Mouse (Mus musculus) small intestine, adult 2 months (tissue): ENCODE data around the gene Kbtbd12. TPM values are rescaled to one million over a fixed set of nuclear protein-coding genes. Genes with fewer than 3 reads are reported as not detected.

Experiments
- H3K27ac ChIP-seq: fragments of 200-500 bp; 2 replicates; pipeline ENCODE4 v1.5.1; 2012; ENCODE audit warnings: low read depth, low read length, control low read depth, inconsistent platforms; ENCODE audit not compliant: insufficient read depth
- H3K27me3 ChIP-seq: fragments of 200-500 bp; 2 replicates; pipeline ENCODE4 v1.6.1; 2012; ENCODE audit warnings: mild to moderate bottlenecking, moderate library complexity, low read length, inconsistent platforms; ENCODE audit not compliant: control insufficient read depth, insufficient read depth
- H3K36me3 ChIP-seq: fragments of 200-500 bp; 2 replicates; pipeline ENCODE4 v1.6.1; 2012; ENCODE audit warnings: mild to moderate bottlenecking, low read length, control low read depth, inconsistent platforms; ENCODE audit not compliant: control insufficient read depth, insufficient read depth
- H3K4me1 ChIP-seq: fragments of 200-500 bp; 2 replicates; pipeline ENCODE4 v1.6.1; 2012; ENCODE audit warnings: low read length, inconsistent platforms, mixed read lengths; ENCODE audit not compliant: control insufficient read depth, insufficient read depth, insufficient read length
- H3K4me3 ChIP-seq: fragments of 200-500 bp; 2 replicates; pipeline ENCODE4 v1.5.1; 2012; ENCODE audit warnings: low read depth, mild to moderate bottlenecking, control low read depth, inconsistent platforms, low read length, moderate library complexity
- CTCF ChIP-seq: fragments of 200-500 bp; IDR thresholded peaks from 2 replicates; pipeline ENCODE4 v1.5.1; 2012; ENCODE audit warnings: low read depth, mild to moderate bottlenecking, control low read depth, inconsistent platforms, low read length, moderate library complexity, mixed read lengths; ENCODE audit not compliant: insufficient replicate concordance, insufficient read length; ENCODE audit errors: extremely low read depth
- POLR2A ChIP-seq: fragments of 200-500 bp; IDR thresholded peaks from 2 replicates; pipeline ENCODE4 v1.6.1; 2012; ENCODE audit warnings: low read depth, mild to moderate bottlenecking, control low read depth, inconsistent platforms, low read length, moderate library complexity
- WGBS: fragments of 180-500 bp; shearing (Covaris S2); methylation state at CpG from one replicate; pipeline ENCODE4 v1.1.7; 2018; 5-methylcytosine and 5-hydroxymethylcytosine counted together
- polyA plus RNA-seq: library from polyadenylated mRNA; depleted of rRNA; stranded (reverse); fragments of >200 nt; gene quantifications from 2 replicates; pipeline ENCODE4 v1.2.3, GENCODE M21; 2012

The Kbtbd12 gene
- polyA plus RNA-seq, 1 experiment, result 0.05 TPM

- TF ChIP-seq POLR2A, result no peak
- TF ChIP-seq CTCF, result no peak
- Histone ChIP-seq H3K27ac (no peak overlapping the region), H3K36me3 (no peaks in the 10 kb centered on the region), H3K27me3 (no peaks in the 10 kb centered on the region), H3K4me1 (no peaks in the 10 kb centered on the region), H3K4me3 (no peak overlapping the region)
- WGBS, result 59% methylated on average over 7 of the region's 7 CpGs
These were observed 71.1 kb downstream of the Kbtbd12 start for GRCm38 (mm10) chr6:88566676-88567075.

- WGBS, result 39% methylated on average over 6 of the region's 6 CpGs
- no peak overlapping the region for H3K27ac ChIP-seq
- no peaks in the 10 kb centered on the region for H3K27me3 ChIP-seq
- no peaks in the 10 kb centered on the region for H3K4me1 ChIP-seq
- H3K36me3 ChIP-seq, result no peaks in the 10 kb centered on the region
- TF ChIP-seq POLR2A (no peak), CTCF (no peak)
- H3K4me3 ChIP-seq, result no peak overlapping the region
These were observed 72.7 kb downstream of the Kbtbd12 start for GRCm38 (mm10) chr6:88565033-88565432.

GRCm38 (mm10) chr6:88560156-88560555 is 77.6 kb downstream of the Kbtbd12 start:
- 87% methylated on average over 4 of the region's 4 CpGs for WGBS
- H3K4me3 ChIP-seq, result no peak overlapping the region
- no peak overlapping the region for H3K27ac ChIP-seq
- no peaks in the 10 kb centered on the region for H3K27me3 ChIP-seq
- no peaks in the 10 kb centered on the region for H3K36me3 ChIP-seq
- 0 out of 2 replicates have a peak, but pooled peaks cover 2% of the 10 kb centered on the region for H3K4me1 ChIP-seq
- TF ChIP-seq POLR2A (no peak), CTCF (no peak)

GRCm38 (mm10) chr6:88559688-88560087 is 78.1 kb downstream of the Kbtbd12 start:
- WGBS, result 51% methylated on average over 5 of the region's 5 CpGs
- no peak for TF ChIP-seq CTCF
- TF ChIP-seq POLR2A, result no peak

GRCm38 (mm10) chr6:88558076-88558475 is 79.7 kb downstream of the Kbtbd12 start:
- Histone ChIP-seq H3K36me3 (no peaks in the 10 kb centered on the region), H3K27me3 (no peaks in the 10 kb centered on the region), H3K27ac (no peak overlapping the region), H3K4me3 (no peak overlapping the region), H3K4me1 (0 out of 2 replicates have a peak, but pooled peaks cover 2% of the 10 kb centered on the region)
- 69% methylated on average over 1 of the region's 1 CpGs for WGBS
- no peak for TF ChIP-seq CTCF
- no peak for TF ChIP-seq POLR2A

More at GRCm38 (mm10) chr6:88559688-88560087, 78.1 kb downstream of the Kbtbd12 start:
- Histone ChIP-seq H3K4me3 (no peak overlapping the region), H3K36me3 (no peaks in the 10 kb centered on the region), H3K4me1 (0 out of 2 replicates have a peak, but pooled peaks cover 2% of the 10 kb centered on the region), H3K27me3 (no peaks in the 10 kb centered on the region), H3K27ac (no peak overlapping the region)

- no peak for TF ChIP-seq CTCF
- TF ChIP-seq POLR2A, result no peak
- no peaks in the 10 kb centered on the region for H3K27me3 ChIP-seq
- WGBS, result 28% methylated on average over 4 of the region's 4 CpGs
These were observed 80.2 kb downstream of the Kbtbd12 start for GRCm38 (mm10) chr6:88557548-88557947.

GRCm38 (mm10) chr6:88549916-88550315 is 87.8 kb downstream of the Kbtbd12 start:
- no peaks in the 10 kb centered on the region; the same call in 1 of the 2 replicates for H3K27me3 ChIP-seq
- TF ChIP-seq POLR2A (no peak), CTCF (no peak)
- no peaks in the 10 kb centered on the region for H3K36me3 ChIP-seq
- no peak overlapping the region for H3K27ac ChIP-seq
- no peaks in the 10 kb centered on the region for H3K4me1 ChIP-seq
- no peak overlapping the region for H3K4me3 ChIP-seq
- 76% methylated on average over 2 of the region's 2 CpGs for WGBS

More at GRCm38 (mm10) chr6:88557548-88557947, 80.2 kb downstream of the Kbtbd12 start:
- Histone ChIP-seq H3K4me1 (0 out of 2 replicates have a peak, but pooled peaks cover 2% of the 10 kb centered on the region), H3K27ac (no peak overlapping the region), H3K4me3 (no peak overlapping the region), H3K36me3 (no peaks in the 10 kb centered on the region)

GRCm38 (mm10) chr6:88549137-88549814 is 88.5 kb downstream of the Kbtbd12 start:
- Histone ChIP-seq H3K4me3 (no peak overlapping the region), H3K36me3 (no peaks in the 10 kb centered on the region), H3K27ac (no peak overlapping the region), H3K27me3 (no peaks in the 10 kb centered on the region; the same call in 1 of the 2 replicates), H3K4me1 (no peaks in the 10 kb centered on the region)
- 25% methylated on average over 4 of the region's 4 CpGs for WGBS
- TF ChIP-seq CTCF (no peak; the same call in 1 of the 2 replicates), POLR2A (no peak)
